Mouse (Mus musculus) spleen, postnatal 4 days (tissue): ENCODE results near the gene Caap1.

Experiments
- DNase-seq, 2 experiments: peaks; one replicate each; pipeline ENCODE4 v3.0.0; 2022; ENCODE audit warnings: low spot score in 2 of 2

The Caap1 gene

DNA sequence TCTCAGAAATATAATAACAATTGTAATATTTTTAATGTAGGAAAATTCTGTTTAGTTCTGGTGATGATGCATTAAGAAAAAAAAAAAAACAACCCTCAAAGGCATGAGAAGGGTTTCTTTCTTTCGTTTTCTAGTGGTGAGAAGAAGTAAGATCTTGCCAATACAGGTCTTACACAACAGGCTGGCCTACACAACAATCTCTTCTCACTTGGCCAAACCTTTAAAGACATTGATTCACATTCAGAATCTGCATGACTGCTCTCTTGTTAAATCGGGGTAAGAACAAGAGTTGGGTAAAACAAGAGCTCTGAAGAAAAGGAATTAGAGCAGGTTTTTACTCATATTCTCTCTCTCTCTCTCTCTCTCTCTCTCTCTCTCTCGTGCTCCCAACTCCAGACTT is 41.2 kb downstream of the Caap1 start:
- no peak for DNase-seq

DNA sequence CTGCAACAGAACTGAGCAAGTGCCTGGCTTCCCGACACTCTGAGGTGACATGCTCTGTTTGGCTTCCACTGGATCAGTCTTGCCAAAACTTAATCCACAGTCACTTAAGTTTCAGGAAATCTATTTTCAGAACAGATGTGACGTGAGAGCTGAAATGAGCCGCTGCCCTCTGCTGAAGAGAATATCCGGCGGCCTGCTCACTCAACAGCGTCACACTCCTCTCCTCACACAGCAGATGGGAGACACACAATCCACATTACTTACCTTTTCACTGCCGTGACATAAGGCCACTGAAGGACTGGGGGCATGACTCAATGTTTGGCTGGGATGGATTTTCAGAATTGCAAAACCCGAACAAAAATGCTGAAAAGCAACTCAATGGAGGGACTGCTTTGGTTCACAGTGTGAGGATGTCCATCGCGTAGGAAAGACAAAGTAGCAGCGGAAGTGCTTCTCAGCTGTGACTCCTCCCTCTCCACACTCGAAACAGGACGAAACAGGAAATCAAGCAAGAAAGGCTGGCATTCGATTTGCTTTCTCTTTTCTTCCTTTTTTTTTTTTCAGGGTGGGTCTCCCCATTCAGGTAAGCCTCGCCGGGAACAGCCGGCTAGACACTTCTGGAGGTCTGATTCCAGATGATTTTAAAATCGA is 79.7 kb downstream of the Caap1 start:
- no peak for DNase-seq

DNA sequence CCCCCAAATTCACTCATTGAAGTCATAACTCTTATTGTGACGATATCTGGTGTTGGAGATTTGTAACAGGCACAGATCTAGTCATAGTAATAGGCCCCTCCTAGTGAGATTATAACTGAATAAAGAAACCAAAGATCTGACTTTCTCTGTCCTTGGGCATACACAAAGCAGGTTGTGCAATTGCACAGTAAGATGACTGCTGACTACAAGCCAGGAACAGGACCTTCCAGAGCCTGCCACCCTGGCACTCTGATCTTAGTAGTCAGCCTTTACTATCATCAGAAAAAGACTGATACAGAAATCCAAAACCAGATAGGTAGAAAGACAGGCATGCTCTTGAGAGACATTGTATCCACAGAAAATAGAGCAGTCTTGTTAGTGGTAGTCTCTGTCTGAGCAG is 83.3 kb downstream of the Caap1 start:
- no peak for DNase-seq

DNA sequence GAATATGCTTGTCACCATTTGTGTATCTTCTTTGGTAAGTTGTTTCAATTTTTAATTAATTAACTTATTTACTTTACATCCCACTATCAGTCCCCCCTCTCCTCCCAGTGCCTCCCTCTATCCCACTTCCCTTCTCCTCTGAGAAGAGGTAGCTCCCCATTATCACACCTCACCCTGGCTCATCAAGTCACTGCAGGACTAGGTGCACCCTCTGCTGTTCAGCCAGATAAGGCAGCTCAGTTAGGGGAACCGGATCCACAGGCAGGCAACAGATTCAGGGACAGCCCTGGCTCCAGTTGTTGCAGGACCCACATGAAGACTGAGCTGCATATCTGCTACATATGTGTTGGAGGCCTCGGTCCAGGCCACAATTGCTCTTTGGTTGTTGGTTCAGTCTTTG is 97.2 kb downstream of the Caap1 start:
- no peak for DNase-seq

DNA sequence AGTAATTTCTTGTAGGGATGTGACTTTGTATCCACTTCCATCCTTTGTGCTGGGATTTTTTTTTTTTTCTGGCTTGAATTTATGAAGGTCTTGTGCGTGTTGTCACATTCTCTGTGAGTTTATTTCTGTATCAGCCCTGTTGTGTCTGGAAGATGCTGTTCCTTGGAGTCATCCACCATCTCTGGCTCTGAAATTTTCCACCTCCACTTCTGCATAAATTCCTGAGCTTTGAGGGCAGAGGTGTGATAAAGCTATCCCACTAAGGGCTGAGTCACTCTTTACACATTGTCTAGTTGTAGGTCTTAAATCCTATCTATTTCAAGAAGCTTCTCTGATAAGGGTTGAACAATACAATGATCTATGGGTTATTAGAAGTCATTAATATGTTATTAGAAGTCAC is 101.7 kb downstream of the Caap1 start:
- no peak for DNase-seq
